Mouse (Mus musculus): ENCODE data around the gene Paqr4.

DNA sequence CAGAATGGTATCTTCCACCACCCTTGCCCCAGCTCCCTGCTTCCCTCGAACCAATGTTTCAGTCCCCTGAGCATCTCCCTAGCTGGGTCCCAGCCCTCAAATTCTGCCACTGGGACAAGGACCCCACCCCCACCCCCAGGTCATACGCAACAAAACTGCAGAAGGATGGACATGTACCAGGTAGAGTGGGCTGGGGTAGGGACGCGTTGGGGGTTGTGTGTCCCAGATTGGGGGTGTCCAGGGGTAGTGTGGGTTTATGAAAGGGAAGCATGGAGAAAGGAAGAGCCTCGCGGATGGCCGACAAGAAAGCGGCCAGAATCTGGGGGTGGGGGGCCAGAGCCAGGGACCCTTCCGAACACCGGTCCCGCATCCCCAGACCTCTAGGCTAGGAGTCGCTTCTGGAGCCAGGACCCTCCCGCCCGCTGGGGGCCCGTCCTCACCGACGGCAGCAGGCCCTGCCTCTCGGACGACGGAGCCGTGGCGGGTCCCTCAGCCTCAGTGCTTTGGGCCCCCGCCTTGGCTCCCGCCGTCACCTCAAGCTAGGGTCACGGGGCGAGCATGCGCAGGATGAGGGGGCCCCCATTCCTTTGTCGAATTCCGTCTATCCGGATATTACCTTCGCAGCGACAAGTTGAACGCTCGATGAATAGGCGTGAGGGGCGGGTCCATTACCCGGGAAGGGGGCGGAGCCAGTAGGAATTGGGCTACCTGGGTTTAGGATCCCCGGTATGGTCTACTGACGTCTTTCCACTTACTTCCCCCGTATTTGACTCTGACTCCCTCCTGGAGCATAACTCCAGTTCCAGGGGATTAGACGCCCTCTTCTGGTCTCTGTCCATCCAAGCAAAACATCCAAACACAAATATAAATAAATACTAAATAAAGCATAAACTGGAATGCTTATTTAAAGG, 45.1 kb upstream of the Paqr4 start, which contains the start of gene Flywch2:
- TF ChIP-seq CTCF (conservative IDR thresholded peaks at IDR 0.05; ENCODE audit: low read length) (no peak), POU5F1 (IDR thresholded peaks at IDR 0.05; ENCODE audit: borderline replicate concordance, low read length) (no peak), NANOG (IDR thresholded peaks at IDR 0.05; ENCODE audit: borderline replicate concordance, low read length) (no peak)

All from E14TG2a.4 (cell line).